Mouse (Mus musculus): ENCODE data around the gene Kctd11.

Gene Kctd11

GRCm38 (mm10) chr11:69912716-69913530, 31.7 kb upstream of the Kctd11 start:
- peak; percentile 43 to 82 for DNase-seq

- DNase-seq = no peak
Measured at GRCm38 (mm10) chr11:69911701-69912100, 30.5 kb upstream of the Kctd11 start.

- DNase-seq = no peak
Measured at GRCm38 (mm10) chr11:69910781-69911560, 29.8 kb upstream of the Kctd11 start.

- no peak for DNase-seq
Measured at GRCm38 (mm10) chr11:69910177-69910576, 29.0 kb upstream of the Kctd11 start.

- no peak for DNase-seq
Measured at GRCm38 (mm10) chr11:69909174-69909573, 28.0 kb upstream of the Kctd11 start.

- no peak for DNase-seq
Measured at GRCm38 (mm10) chr11:69908645-69909044, 27.4 kb upstream of the Kctd11 start.

- DNase-seq = peak in 1 of 2 experiments; percentile 26
Measured at GRCm38 (mm10) chr11:69904311-69904710, 23.1 kb upstream of the Kctd11 start.

- no peak for DNase-seq
Measured at GRCm38 (mm10) chr11:69902972-69903371, 21.8 kb upstream of the Kctd11 start.

GRCm38 (mm10) chr11:69901993-69902392, 20.8 kb upstream of the Kctd11 start:
- peak in 1 of 2 experiments; percentile 36 for DNase-seq

- peak; percentile 94 to 98 for DNase-seq
Measured at GRCm38 (mm10) chr11:69901406-69901846, 20.2 kb upstream of the Kctd11 start.

GRCm38 (mm10) chr11:69900471-69901405, 19.5 kb upstream of the Kctd11 start, which contains the start of the genes 2810408A11Rik and Neurl4:
Gene 2810408A11Rik, minus strand, starts transcription at chr11:69900987.
Gene Neurl4, plus strand, starts transcription at chr11:69901072.
- peak; percentile 93 to 95 for DNase-seq

- DNase-seq = no peak
Measured at GRCm38 (mm10) chr11:69899870-69900269, 18.7 kb upstream of the Kctd11 start.

- DNase-seq = peak in 1 of 2 experiments; percentile 19
Measured at GRCm38 (mm10) chr11:69895291-69895690, 14.1 kb upstream of the Kctd11 start, which contains the start of gene Acap1. Gene Acap1, minus strand, starts transcription at chr11:69895539.

- peak; percentile 54 to 58 for DNase-seq
Measured at GRCm38 (mm10) chr11:69894671-69895070, 13.5 kb upstream of the Kctd11 start.

- DNase-seq = peak; percentile 50 to 65
Measured at GRCm38 (mm10) chr11:69891482-69891881, 10.3 kb upstream of the Kctd11 start.

- DNase-seq = peak in 1 of 2 experiments; percentile 52
Measured at GRCm38 (mm10) chr11:69886907-69887635, 5.9 kb upstream of the Kctd11 start.

- no peak for DNase-seq
Measured at GRCm38 (mm10) chr11:69884663-69885062, 3.5 kb upstream of the Kctd11 start.

GRCm38 (mm10) chr11:69884240-69884639, 3.0 kb upstream of the Kctd11 start:
- DNase-seq = peak in 1 of 2 experiments; percentile 28

GRCm38 (mm10) chr11:69883527-69884151, 2.4 kb upstream of the Kctd11 start:
- DNase-seq = no peak

GRCm38 (mm10) chr11:69883066-69883465, 1.9 kb upstream of the Kctd11 start:
- peak in 1 of 2 experiments; percentile 49 for DNase-seq
